Mouse (Mus musculus) MEL (cell line): Measurements from ENCODE around the gene Supt4a. TPM values are rescaled to one million over a fixed set of nuclear protein-coding genes. Genes with fewer than 3 reads are reported as not detected.

Experiments
- DNase-seq: peaks from one replicate; pipeline ENCODE4 v3.0.0; 2011; ENCODE audit warnings: low read depth, low spot score
- H3K27ac ChIP-seq: 2 replicates; pipeline ENCODE4 v1.5.1; 2012; ENCODE audit warnings: low read depth, mild to moderate bottlenecking, control low read depth, low read length, moderate library complexity; ENCODE audit not compliant: control insufficient read depth
- H3K27me3 ChIP-seq, 2 experiments: fragments of 150-350 bp in 1 of 2; sonication (generic) in 1 of 2; 2 replicates each; pipeline ENCODE4 v1.6.1; 2012; ENCODE audit warnings: low read length in 2 of 2, mild to moderate bottlenecking in 2 of 2, improper control_type of control experiment in 1 of 2, moderate library complexity in 1 of 2; ENCODE audit not compliant: insufficient read depth in 2 of 2, control insufficient read depth in 1 of 2
- H3K36me3 ChIP-seq, 2 experiments: 2 replicates each; pipeline ENCODE4 v1.6.1; 2012 to 2014; ENCODE audit warnings: low read length in 2 of 2, improper control_type of control experiment in 1 of 2, inconsistent platforms in 1 of 2, mild to moderate bottlenecking in 1 of 2; ENCODE audit not compliant: insufficient read depth in 2 of 2, control insufficient read depth in 1 of 2
- H3K4me1 ChIP-seq, 2 experiments: fragments of 150-350 bp in 1 of 2; sonication (generic) in 1 of 2; 2 replicates each; pipeline ENCODE4 v1.6.1; 2012; ENCODE audit warnings: low read length in 2 of 2, improper control_type of control experiment in 1 of 2, mild to moderate bottlenecking in 1 of 2; ENCODE audit not compliant: insufficient read depth in 2 of 2, control insufficient read depth in 1 of 2
- H3K4me3 ChIP-seq, 2 experiments: fragments of 150-350 bp in 1 of 2; sonication (generic) in 1 of 2; 2 replicates each; pipeline ENCODE4 v1.5.1; 2012; ENCODE audit warnings: low read depth in 2 of 2, low read length in 2 of 2, mild to moderate bottlenecking in 2 of 2, moderate library complexity in 2 of 2, control low read depth in 1 of 2, improper control_type of control experiment in 1 of 2; ENCODE audit not compliant: control insufficient read depth in 1 of 2, insufficient read depth in 1 of 2
- H3K79me2 ChIP-seq: 2 replicates; pipeline ENCODE4 v1.6.1; 2012; ENCODE audit warnings: mild to moderate bottlenecking, low read length, moderate library complexity; ENCODE audit not compliant: control insufficient read depth, poor library complexity, insufficient read depth
- H3K9ac ChIP-seq: 2 replicates; pipeline ENCODE4 v1.6.1; 2012; ENCODE audit warnings: low read depth, mild to moderate bottlenecking, control low read depth, low read length, moderate library complexity; ENCODE audit not compliant: control insufficient read depth, poor library complexity, severe bottlenecking
- H3K9me3 ChIP-seq: fragments of 150-350 bp; sonication (generic); replicated peaks from 2 replicates; pipeline ENCODE4 v1.6.1; 2012; ENCODE audit warnings: mild to moderate bottlenecking, low read length, improper control_type of control experiment, moderate library complexity; ENCODE audit not compliant: insufficient read depth
- BHLHE40 ChIP-seq: IDR thresholded peaks from 2 replicates; pipeline ENCODE4 v1.6.1; 2012; ENCODE audit warnings: low read depth, mild to moderate bottlenecking, inconsistent platforms, low read length, improper control_type of control experiment, borderline replicate concordance
- CHD2 ChIP-seq: IDR thresholded peaks from 2 replicates; pipeline ENCODE4 v1.6.1; 2011; ENCODE audit warnings: low read length, improper control_type of control experiment
- CTCF ChIP-seq, 3 experiments: IDR thresholded peaks in 2 of 3; conservative IDR thresholded peaks in 1 of 3; 2 replicates each; pipeline ENCODE4 v1.5.1; 2011 to 2012; ENCODE audit warnings: low read length in 3 of 3, low read depth in 2 of 3, mild to moderate bottlenecking in 2 of 3, improper control_type of control experiment in 1 of 3, inconsistent platforms in 1 of 3, mixed read lengths in 1 of 3, moderate library complexity in 1 of 3; ENCODE audit not compliant: control insufficient read depth in 1 of 3, insufficient read depth in 1 of 3, poor library complexity in 1 of 3, severe bottlenecking in 1 of 3
- E2F4 ChIP-seq: IDR thresholded peaks from 2 replicates; pipeline ENCODE4 v1.6.1; 2011; ENCODE audit warnings: low read depth, low read length, improper control_type of control experiment, borderline replicate concordance
- EP300 ChIP-seq, 2 experiments: IDR thresholded peaks; 2 replicates each; pipeline ENCODE4 v1.6.1; 2011; ENCODE audit warnings: improper control_type of control experiment in 2 of 2, low read length in 2 of 2, low read depth in 1 of 2, mild to moderate bottlenecking in 1 of 2
- ETS1 ChIP-seq: IDR thresholded peaks from 2 replicates; pipeline ENCODE4 v1.6.1; 2012; ENCODE audit warnings: low read depth, mild to moderate bottlenecking, inconsistent platforms, low read length, improper control_type of control experiment, moderate library complexity
- GABPA ChIP-seq: IDR thresholded peaks from 2 replicates; pipeline ENCODE4 v1.6.1; 2012; ENCODE audit warnings: low read depth, mild to moderate bottlenecking, inconsistent platforms, low read length, improper control_type of control experiment, moderate library complexity
- GATA1 ChIP-seq: IDR thresholded peaks from 2 replicates; pipeline ENCODE4 v1.6.1; 2011; ENCODE audit warnings: low read depth, low read length, improper control_type of control experiment
- HCFC1 ChIP-seq: IDR thresholded peaks from 2 replicates; pipeline ENCODE4 v1.6.1; 2012; ENCODE audit warnings: low read depth, mild to moderate bottlenecking, inconsistent platforms, low read length, improper control_type of control experiment, moderate library complexity
- JUND ChIP-seq: IDR thresholded peaks from 2 replicates; pipeline ENCODE4 v1.6.1; 2011; ENCODE audit warnings: low read depth, mild to moderate bottlenecking, improper control_type of control experiment, low read length
- KAT2A ChIP-seq: conservative IDR thresholded peaks from 2 replicates; pipeline ENCODE4 v1.6.1; 2012; ENCODE audit warnings: low read depth, low read length, improper control_type of control experiment, inconsistent platforms
- MAFK ChIP-seq: IDR thresholded peaks from 2 replicates; pipeline ENCODE4 v1.6.1; 2011; ENCODE audit warnings: low read depth, mild to moderate bottlenecking, low read length, improper control_type of control experiment, borderline replicate concordance
- MAX ChIP-seq: IDR thresholded peaks from 2 replicates; pipeline ENCODE4 v1.6.1; 2011; ENCODE audit warnings: low read length, improper control_type of control experiment
- MAZ ChIP-seq: IDR thresholded peaks from 2 replicates; pipeline ENCODE4 v1.6.1; 2012; ENCODE audit warnings: low read depth, mild to moderate bottlenecking, inconsistent platforms, low read length, improper control_type of control experiment
- MEF2A ChIP-seq: IDR thresholded peaks from 2 replicates; pipeline ENCODE4 v1.6.1; 2014; ENCODE audit warnings: low read depth, mild to moderate bottlenecking, inconsistent platforms, low read length, improper control_type of control experiment; ENCODE audit not compliant: poor library complexity, insufficient replicate concordance, severe bottlenecking; ENCODE audit errors: extremely low read depth
- MXI1 ChIP-seq: IDR thresholded peaks from 2 replicates; pipeline ENCODE4 v1.6.1; 2011; ENCODE audit warnings: mild to moderate bottlenecking, low read depth, low read length, improper control_type of control experiment
- MYB ChIP-seq: IDR thresholded peaks from 2 replicates; pipeline ENCODE4 v1.6.1; 2011; ENCODE audit warnings: mild to moderate bottlenecking, low read depth, low read length, improper control_type of control experiment
- MYC ChIP-seq: IDR thresholded peaks from 2 replicates; pipeline ENCODE4 v1.6.1; 2011; ENCODE audit warnings: low read depth, mild to moderate bottlenecking, low read length, improper control_type of control experiment, moderate library complexity
- NELFE ChIP-seq: IDR thresholded peaks from 2 replicates; pipeline ENCODE4 v1.6.1; 2011; ENCODE audit warnings: low read depth, low read length, improper control_type of control experiment
- POLR2A ChIP-seq, 2 experiments: IDR thresholded peaks; 2 replicates each; pipeline ENCODE4 v1.6.1; 2011 to 2012; ENCODE audit warnings: low read length in 2 of 2, mild to moderate bottlenecking in 2 of 2, control low read depth in 1 of 2, improper control_type of control experiment in 1 of 2, low read depth in 1 of 2, moderate library complexity in 1 of 2; ENCODE audit not compliant: control insufficient read depth in 1 of 2, insufficient read depth in 1 of 2, poor library complexity in 1 of 2
- POLR2AphosphoS2 ChIP-seq: IDR thresholded peaks from 2 replicates; pipeline ENCODE4 v1.6.1; 2011; ENCODE audit warnings: low read length, improper control_type of control experiment
- RAD21 ChIP-seq: IDR thresholded peaks from 2 replicates; pipeline ENCODE4 v1.6.1; 2011; ENCODE audit warnings: mild to moderate bottlenecking, low read depth, low read length, improper control_type of control experiment
- RCOR1 ChIP-seq: IDR thresholded peaks from 2 replicates; pipeline ENCODE4 v1.6.1; 2012; ENCODE audit warnings: low read depth, mild to moderate bottlenecking, inconsistent platforms, low read length, improper control_type of control experiment
- SIN3A ChIP-seq: IDR thresholded peaks from 2 replicates; pipeline ENCODE4 v1.6.1; 2012; ENCODE audit warnings: low read length, improper control_type of control experiment, inconsistent platforms
- TAL1 ChIP-seq: IDR thresholded peaks from 2 replicates; pipeline ENCODE4 v1.6.1; 2012; ENCODE audit warnings: mild to moderate bottlenecking, inconsistent platforms, low read length, moderate library complexity, mixed read lengths
- TBP ChIP-seq: IDR thresholded peaks from 2 replicates; pipeline ENCODE4 v1.8.0; 2011; ENCODE audit warnings: low read depth, low read length, improper control_type of control experiment
- TCF12 ChIP-seq: IDR thresholded peaks from 2 replicates; pipeline ENCODE4 v1.6.1; 2014; ENCODE audit warnings: low read depth, mild to moderate bottlenecking, inconsistent platforms, low read length, improper control_type of control experiment, moderate library complexity
- UBTF ChIP-seq: IDR thresholded peaks from 2 replicates; pipeline ENCODE4 v1.6.1; 2012; ENCODE audit warnings: low read depth, mild to moderate bottlenecking, inconsistent platforms, low read length, improper control_type of control experiment, moderate library complexity, borderline replicate concordance; ENCODE audit not compliant: insufficient read depth
- USF2 ChIP-seq, 2 experiments: IDR thresholded peaks; 2 replicates each; pipeline ENCODE4 v1.6.1; 2011 to 2012; ENCODE audit warnings: improper control_type of control experiment in 2 of 2, low read length in 2 of 2, borderline replicate concordance in 1 of 2, inconsistent platforms in 1 of 2, low read depth in 1 of 2, mild to moderate bottlenecking in 1 of 2; ENCODE audit not compliant: insufficient read depth in 1 of 2
- ZC3H11A ChIP-seq: IDR thresholded peaks from 2 replicates; pipeline ENCODE4 v1.6.1; 2012; ENCODE audit warnings: low read depth, mild to moderate bottlenecking, inconsistent platforms, low read length, improper control_type of control experiment
- ZKSCAN1 ChIP-seq: IDR thresholded peaks from 2 replicates; pipeline ENCODE4 v1.6.1; 2012; ENCODE audit warnings: low read depth, mild to moderate bottlenecking, inconsistent platforms, low read length, improper control_type of control experiment, moderate library complexity
- ZMIZ1 ChIP-seq: IDR thresholded peaks from 2 replicates; pipeline ENCODE4 v1.6.1; 2012; ENCODE audit warnings: low read depth, mild to moderate bottlenecking, inconsistent platforms, low read length, improper control_type of control experiment, moderate library complexity
- ZNF384 ChIP-seq: IDR thresholded peaks from 2 replicates; pipeline ENCODE4 v1.6.1; 2012; ENCODE audit warnings: low read depth, mild to moderate bottlenecking, inconsistent platforms, low read length, improper control_type of control experiment
- polyA plus RNA-seq, 2 experiments: library from polyadenylated mRNA; stranded (reverse) in 1 of 2; unstranded in 1 of 2; fragments of >175 nt in 1 of 2; fragments of >200 nt in 1 of 2; gene quantifications; 2 replicates each; pipeline versions ENCODE4 v1.2.1 to v1.2.4; 2012; ENCODE audit warnings: low replicate concordance in 2 of 2, low read depth in 1 of 2; ENCODE audit not compliant: insufficient read length in 2 of 2, insufficient read depth in 1 of 2, missing spikeins in 1 of 2
- total RNA-seq: library from RNA; depleted of rRNA; stranded (reverse); fragments of 300-350 nt; gene quantifications from 2 replicates; pipeline ENCODE4 v1.2.3, GENCODE M21; 2012

The Supt4a gene
- total and polyA plus RNA-seq, 3 experiments = 223 to 332 TPM; not detected in 1

DNA sequence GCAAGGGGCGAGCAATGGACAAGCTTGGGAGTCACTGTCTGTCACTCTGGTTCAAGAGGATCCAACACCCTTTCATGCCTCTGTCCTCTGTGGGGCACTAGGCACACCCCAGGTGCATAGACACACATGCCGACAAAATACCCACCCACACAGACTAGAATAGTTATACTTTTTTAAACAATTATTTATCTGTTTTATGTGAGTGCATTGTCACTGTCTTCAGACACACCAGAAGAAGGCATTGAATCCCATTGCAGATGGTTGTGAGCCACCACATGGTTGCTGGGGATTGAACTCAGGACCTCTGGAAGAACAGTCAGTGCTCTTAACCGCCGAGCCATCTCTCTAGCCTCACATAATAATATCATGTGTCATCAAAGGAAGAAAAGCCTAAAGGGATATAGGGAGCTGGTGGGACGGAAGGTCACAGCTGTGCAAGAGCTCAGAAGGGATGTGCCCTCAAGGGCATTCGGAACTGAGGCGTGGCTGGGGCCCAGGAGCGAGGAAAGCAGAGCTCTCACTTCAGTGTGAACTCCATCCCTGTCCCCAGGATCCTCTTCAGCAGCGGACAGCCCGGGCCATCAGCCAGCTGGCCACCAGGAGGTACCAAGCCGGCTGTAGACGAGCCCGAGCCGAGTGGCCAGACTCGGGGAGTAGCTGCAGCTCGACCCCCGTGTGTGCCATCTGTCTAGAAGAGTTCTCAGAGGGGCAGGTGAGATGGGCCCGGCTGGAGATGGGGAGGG is 8.3 kb upstream of the Supt4a start:
- peak overlapping the region; percentile 70 for H3K9ac ChIP-seq
- H3K9me3 ChIP-seq = no peaks in the 10 kb centered on the region
- DNase-seq = peak; percentile 82
- peaks cover 0 to 57% of the 10 kb centered on the region in 2 experiments; a peak in 2 of 4 replicates for H3K36me3 ChIP-seq
- H3K27ac ChIP-seq = peak overlapping the region; percentile 92
- peak overlapping the region; percentile 30 to 45 for H3K4me3 ChIP-seq
- H3K4me1 ChIP-seq = peaks cover 39 to 78% of the 10 kb centered on the region in 2 experiments
- TF ChIP-seq TBP (no peak), ZKSCAN1 (no peak), TCF12 (0 out of 2 replicates have a peak, but pooled peaks have one; percentile 34), USF2 (IDR thresholded peaks at IDR 0.05; ENCODE audit: borderline replicate concordance in 1 of 2, insufficient read depth in 1 of 2, low read depth in 1 of 2, low read length in 2 of 2) (no peak), GATA1 (no peak), JUND (no peak), RCOR1 (no peak), MAX (no peak; the same call in 1 of the 2 replicates), POLR2A (IDR thresholded peaks at IDR 0.05; ENCODE audit: control insufficient read depth in 1 of 2, insufficient read depth in 1 of 2, low read depth in 1 of 2, low read length in 2 of 2, poor library complexity in 1 of 2) (0 out of 4 replicates have a peak, but pooled peaks of 1 of the 2 experiments have one; percentile 65), ETS1 (no peak), MXI1 (0 out of 2 replicates have a peak, but pooled peaks have one; percentile 24), POLR2AphosphoS2 (no peak), NELFE (no peak), ZNF384 (no peak), BHLHE40 (no peak), CHD2 (no peak), UBTF (0 out of 2 replicates have a peak, but pooled peaks have one; percentile 79), SIN3A (peak; percentile 11; the same call in 1 of the 2 replicates), EP300 (IDR thresholded peaks at IDR 0.05; ENCODE audit: low read depth in 1 of 2, low read length in 2 of 2) (peak; percentile 2 to 19; a peak in 1 of 4 replicates), GABPA (no peak), E2F4 (no peak), MAZ (no peak), MYB (no peak), TAL1 (no peak), MYC (peak; percentile 67; the same call in 1 of the 2 replicates), MEF2A (no peak), RAD21 (no peak), MAFK (no peak), ZMIZ1 (no peak; the same call in 1 of the 2 replicates), HCFC1 (no peak), KAT2A (no peak), ZC3H11A (no peak), CTCF (IDR thresholded peaks at IDR 0.05 in 2 of 3, conservative IDR thresholded peaks at IDR 0.05 in 1 of 3; ENCODE audit: control insufficient read depth in 1 of 3, insufficient read depth in 1 of 3, low read depth in 2 of 3, low read length in 3 of 3, poor library complexity in 1 of 3, severe bottlenecking in 1 of 3) (no peak)
- no peaks in the 10 kb centered on the region for H3K27me3 ChIP-seq
- peaks cover 47% of the 10 kb centered on the region for H3K79me2 ChIP-seq
